Mouse (Mus musculus) inflammation-experienced regulatory T-cells, adult 6 months (primary cell): Measurements from ENCODE around the gene Ewsr1. TPM values are rescaled to one million over a fixed set of nuclear protein-coding genes. Genes with fewer than 3 reads are reported as not detected.

Source experiments
- ATAC-seq: one replicate; pipeline ENCODE4 v1.8.0; 2017
- polyA plus RNA-seq, 3 experiments: library from polyadenylated mRNA; unstranded; fragments of 100-300 nt; shearing (Covaris generic); gene quantifications; one replicate each; pipeline ENCODE4 v1.2.1; 2017

Gene Ewsr1
- polyA plus RNA-seq, 3 experiments from 2014 or later = 136 to 174 (median 140) TPM

DNA sequence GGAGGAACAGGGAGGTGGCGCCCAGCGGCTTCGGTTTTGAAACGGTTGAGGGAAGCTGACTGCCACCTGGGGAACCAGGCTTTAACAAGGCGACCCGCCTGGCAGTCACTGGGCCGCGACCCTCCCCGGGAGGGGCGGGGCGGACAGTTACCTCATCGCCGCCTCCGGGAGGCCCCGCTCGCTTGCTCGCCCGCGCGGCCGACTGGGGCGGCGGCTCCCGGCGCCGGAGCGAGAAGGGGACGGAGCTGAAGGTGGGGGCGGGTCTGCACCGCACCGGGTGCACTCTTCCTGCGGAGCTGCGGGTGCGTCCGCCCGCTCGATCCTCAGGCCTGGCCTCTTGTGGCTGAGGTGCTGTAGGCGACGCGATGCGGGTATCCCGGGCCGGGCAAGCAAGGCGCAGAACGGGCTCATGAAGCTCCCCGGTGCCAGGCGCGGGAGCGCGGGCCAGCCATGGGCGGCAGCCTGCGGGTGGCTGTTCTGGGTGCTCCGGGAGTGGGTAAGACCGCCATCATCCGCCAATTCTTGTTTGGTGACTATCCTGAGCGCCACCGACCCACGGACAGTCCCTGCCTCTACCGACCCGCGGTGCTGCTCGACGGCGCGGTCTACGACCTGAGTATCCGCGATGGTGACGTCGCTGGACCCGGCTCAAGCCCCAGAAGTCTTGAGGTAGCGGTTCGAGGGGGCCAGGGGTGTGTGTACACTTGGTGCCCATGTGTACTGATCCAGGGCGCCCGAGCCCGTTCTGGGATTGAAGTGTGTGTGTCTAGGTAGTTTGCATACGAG is 41.0 kb downstream of the Ewsr1 start, which contains the start of gene Rasl10a:
Gene Rasl10a (plus strand): TSS at position 273 of the 786 bp plus-strand sequence.
- no peak for ATAC-seq

DNA sequence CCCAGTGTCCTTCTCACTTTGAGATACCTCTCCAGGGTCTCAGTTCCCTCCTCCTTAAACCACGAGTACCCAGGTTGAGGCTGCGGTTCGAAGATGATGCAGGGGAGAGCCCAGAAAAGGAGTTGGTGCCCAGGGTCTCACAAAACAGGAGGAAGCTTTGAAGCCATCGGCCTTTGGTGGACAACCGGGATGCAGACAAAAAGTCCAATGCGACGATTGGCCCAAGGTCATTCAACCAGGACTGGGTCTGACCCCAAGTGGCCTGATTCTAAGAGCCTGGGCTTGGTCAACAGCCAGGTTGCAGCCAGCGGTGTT is 41.6 kb downstream of the Ewsr1 start:
- ATAC-seq = no peak

DNA sequence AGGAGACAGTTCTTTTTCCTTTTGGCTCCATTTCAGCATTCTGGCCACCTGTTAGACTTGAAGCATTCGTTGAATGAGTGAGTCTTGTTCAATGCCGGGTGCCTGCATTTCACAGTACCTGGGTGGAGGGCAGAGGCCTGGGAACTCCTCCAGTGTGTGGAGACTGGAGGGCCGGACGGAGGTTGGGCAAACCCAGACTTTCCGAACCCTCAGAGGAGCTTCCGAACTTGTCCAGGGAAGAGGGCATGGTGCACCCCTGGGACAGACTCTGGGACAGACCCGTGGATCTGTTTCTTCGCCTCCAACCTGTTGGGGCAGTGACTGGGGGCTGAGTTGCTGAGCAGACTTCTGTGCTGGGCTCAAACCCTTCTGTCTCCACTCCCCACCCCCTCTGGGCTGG is 42.0 kb downstream of the Ewsr1 start:
- no peak for ATAC-seq

DNA sequence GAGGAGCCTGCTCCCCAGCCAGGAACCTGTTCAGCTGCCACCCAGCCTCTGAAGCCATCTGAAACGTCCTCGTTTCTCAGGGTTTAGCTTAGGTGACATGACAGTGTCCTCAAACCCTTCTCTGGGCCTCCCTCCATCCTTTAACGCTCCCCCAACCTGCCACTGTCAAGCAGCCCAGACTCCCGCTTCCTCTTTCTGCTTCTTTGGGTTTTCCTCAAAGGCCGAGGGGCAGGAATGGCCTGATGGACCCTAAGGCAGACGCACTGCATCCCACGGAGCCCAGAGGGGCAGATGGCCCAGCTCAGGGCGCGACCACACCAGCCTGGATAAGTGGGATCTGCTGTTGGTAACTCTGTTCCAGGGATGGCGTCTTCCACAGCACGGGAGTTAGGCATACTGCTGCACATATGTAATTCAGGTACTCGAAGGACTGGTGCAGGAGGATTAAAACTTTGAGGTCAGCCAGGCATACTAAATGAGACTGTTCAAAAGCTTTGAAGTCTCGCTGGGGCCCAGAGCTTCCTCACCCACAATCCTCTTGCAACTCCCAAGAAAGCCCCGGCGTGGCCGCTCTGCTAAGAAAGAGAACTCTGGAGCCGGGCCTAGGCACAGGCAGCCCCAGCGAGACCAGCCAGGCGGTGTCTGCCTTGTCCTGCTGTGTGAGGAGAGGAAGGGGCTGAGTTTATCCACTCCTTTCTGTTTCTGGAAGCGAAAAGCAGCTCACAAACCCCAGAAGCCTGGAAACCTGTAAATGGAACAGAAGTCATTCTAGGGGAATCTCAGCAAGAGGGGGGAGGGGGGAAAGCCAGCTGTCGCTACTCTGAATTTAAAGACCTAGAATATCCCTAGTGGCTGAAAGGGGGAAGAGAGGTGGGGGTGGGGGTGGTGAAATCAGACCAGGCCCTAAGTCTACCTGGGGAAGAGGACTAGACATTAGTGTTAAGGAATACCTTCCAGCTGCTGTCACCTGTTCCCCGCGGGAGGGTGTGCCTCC is 42.8 kb downstream of the Ewsr1 start:
- ATAC-seq = no peak

DNA sequence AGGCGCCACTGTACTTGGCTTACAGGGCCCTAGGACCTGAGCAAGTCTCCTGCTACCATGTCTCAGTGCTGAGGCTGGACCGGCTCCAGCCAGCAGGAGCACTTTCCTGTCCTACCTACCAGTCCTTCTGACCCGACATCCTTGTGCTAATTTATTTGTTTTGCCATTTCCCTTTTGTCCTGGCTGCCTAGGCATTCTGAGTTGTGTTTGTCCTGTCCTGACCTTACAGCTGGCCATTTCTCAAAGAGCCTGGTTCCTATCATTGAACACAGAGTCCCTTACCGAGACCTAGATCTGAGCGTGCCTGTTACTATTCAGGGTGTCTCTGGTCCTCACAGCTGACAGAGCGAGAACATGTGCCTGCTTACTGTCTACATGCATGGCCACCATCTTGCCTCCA is 44.2 kb downstream of the Ewsr1 start:
- no peak for ATAC-seq

DNA sequence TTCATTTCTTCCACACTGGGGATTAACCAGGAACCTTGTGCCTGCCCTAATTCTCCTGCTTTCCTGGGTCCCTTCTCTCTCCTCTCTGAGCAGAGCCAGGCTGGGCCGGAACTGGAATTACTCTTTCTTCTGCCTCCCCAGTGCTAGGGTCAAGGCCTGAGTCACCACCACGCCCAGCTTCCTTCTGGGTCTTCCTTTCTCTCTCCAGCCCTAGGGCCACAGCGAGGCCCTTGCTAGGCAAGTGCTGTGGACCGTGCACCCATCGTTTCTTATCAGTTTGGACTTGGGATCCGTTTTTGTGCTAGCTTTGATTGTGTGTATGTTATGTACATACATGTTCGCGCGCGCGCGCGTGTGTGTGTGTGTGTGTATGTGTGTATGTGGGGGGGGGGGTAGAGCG is 44.9 kb downstream of the Ewsr1 start:
- ATAC-seq = no peak

DNA sequence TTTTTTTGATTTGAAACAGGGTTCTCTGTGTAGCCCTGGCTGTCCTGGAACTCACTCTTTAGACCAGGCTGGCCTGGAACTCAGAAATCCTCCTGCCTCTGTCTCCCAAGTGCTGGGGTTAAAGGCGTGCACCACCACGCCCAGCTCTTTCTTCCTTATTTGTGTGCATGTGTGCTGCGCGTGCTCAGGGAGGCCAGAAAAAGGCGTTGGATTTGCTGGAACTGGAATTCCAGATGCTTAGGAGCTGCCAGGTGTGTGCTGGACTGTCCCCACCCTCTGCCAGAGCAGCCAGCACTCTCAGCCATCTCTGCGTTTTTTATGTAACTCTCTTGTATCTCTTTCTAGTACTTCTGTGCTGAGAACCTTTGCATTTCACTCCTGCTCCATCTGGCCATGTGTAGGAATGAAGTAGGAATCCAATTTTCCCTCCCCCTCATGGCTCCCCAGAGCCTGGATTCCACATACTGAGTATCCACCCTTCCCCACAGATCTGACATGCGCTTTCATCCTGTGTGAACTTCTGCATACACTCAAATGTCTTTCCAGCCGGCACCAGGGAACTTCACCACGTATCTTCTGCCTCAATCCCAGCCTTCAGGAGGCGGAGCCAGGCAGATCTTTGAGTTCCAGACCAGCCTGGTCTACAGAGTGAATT is 46.7 kb downstream of the Ewsr1 start:
- ATAC-seq = no peak

DNA sequence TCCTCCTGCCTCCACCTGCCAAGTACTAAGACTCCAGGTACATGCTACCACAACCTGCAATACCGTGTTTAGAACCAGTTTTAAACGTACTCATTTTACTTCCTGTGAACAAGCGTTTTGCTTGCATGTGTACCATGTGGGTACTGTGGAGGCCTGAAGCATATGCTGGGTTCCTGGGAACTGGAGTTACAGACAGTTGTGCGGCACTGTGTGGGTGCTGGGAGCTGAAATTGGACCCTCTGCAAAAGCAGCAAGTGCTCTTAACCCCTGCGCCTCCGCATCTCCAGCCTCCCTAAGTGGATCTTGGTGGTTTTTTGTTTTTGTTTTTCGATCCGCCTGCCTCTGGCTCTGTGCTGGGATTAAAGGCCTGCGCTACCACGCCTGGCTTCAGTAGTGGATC is 47.4 kb downstream of the Ewsr1 start:
- ATAC-seq = no peak

DNA sequence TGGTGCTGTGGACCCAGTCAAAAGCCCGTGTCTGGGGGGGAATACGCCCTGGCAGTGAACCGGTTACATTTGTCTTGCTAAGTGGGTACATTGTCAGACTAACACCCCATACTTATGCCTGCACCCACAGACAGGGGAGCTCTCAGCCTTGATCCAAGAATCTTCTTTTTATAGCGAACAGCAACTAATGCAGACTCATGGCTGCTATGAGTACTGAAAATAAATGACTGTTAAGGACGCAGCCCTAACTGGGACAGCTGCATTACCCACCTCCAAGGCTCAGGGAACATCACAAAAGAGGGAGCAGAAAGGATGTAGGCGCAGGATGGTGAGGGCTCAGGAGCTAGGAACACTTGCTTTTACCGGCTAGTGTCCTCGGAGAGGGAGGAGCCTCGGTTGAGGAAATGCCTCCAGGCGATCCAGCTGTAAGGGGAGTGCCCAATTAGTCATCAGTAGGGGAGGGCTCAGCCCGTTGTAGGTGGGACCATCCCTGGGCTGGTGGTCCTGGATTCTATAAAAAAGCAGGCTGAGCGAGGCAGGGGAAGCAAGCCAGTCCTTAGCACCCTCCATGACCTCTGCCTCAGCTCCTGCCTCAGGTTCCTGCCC is 52.6 kb downstream of the Ewsr1 start:
- ATAC-seq = no peak

DNA sequence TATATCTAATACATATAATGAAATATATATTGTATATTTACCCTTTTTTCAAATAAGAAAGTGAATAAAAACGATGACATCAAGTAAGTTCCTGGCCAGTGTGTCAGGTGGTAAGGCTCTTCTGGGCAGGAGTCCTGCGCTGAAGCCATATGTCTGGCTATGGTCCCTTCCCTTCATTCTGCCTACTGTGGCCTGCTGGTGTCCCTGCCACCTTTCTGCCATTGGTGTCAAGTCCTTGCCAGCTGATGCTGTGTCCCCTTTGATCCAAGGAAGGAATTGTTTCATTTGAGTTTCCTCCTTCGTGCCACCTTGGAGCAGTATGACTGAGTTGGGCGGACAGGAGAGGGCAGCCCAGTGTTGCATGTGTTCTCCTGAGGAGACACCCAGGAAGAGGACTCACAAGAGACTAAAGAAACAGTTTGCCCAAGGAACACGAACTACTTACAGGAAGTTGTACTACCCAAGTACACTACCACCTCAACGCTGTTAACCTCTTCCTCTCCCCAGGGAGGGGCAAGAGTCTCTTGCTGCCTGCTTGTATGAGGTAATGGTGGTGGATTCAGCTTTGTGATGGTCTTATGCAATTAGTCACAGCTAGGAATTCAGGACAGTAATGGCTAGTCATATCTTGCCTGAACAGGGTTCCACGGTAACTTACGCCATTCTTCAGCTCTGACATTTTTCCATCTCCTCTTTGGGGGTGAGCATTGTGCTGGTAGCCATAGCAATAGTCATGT is 56.3 kb downstream of the Ewsr1 start:
- ATAC-seq = no peak

DNA sequence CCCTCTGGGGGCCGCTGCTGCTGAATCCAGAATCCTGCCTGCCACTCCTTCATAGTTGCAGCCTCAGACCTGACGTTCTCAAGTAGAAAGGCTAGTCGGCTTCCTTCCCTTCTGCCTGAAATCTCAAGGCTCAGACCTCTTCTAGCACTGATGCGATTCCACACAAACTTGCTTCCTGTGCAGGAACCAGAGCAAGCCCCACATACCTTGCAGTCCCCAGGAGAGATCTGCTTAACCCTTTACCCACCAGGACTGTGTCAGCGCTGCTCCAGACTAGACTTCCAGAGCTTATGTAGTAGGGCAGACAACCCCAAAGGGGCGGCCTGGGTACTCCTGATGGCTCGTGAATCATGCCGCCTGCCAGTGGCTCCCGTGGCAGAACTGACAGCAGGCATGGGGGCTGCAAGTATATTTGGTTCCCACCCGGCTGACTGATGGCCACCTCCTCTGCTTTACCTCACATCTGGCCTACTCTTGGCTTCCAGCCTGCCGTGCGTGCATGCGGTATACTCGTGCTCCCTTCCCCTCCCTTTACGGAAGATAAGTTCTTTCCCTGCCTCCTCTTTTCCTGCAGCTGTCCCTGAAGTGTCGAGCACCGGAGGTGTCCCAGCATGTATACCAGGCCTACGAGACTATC is 57.8 kb downstream of the Ewsr1 start:
- no peak for ATAC-seq

DNA sequence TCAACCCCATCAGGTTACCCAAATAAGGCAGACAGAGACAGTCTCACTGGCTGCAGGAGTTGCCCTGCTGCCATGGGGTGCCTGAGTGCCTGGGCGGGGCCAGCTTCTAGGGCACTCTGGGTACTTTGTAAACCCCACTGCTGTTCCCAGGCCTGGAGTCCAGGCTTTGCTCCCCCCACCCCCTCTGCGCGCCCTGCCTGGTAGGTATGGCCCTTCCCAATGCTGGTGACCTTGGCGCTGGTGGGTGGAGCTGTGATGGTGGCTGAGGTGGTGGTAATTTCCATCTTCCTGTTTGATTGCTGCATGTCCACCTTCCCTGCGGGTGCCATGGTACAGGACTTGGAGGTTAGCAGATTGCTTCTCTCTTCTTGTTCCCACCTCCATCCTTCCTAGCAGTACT is 58.5 kb downstream of the Ewsr1 start:
- ATAC-seq = no peak

DNA sequence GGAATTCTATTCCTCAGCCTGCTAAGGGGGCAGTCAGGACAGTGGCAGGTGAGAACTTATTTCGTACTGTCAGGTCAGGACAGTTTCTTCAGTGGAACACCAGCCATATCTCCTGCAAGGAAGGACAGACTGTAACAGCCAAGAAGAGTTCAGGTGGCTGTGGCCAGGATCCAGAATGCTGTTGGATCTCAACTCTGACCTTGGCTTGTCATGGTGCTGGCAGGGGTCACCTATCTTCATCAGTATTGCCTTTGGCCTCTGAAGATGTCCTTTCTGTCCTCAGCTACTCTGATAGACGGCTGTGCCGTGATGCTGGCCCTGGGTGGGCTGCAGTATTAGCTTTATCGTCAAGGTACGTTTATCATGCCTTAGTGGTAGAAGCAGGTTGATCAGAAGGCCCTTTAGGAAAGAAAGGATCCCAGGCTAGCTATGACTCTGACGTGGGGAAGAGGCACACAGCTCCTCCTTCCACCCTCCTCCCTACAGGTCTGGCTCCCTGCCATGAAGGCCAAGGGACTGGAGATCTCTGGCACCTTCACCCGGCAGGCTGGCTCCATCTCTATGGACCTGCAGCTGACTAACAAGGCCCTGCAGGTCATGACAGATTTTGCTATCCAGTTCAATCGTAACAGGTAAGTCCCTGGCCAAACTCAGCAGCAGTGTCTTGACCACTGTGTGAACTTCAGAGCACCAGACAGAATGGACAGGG is 61.8 kb downstream of the Ewsr1 start:
- no peak for ATAC-seq

DNA sequence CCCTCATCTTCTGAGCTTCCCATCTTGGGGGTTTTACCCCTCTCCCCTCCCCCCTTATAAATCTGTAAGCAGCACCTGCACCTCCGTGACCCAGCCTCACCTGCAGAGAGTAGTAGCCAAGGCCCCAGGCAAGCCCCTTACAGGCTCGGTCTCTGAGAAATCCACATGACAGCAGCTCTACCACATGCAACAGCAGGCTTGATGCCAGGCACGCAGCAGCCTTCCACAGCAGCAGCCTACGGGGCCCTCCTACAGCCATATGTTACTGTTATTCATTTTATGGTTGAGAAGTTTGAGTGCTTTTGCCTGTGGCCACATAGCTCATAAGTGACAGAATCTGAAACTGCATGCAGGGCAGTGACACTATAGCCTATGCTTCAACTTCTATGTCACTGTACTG is 63.6 kb downstream of the Ewsr1 start:
- ATAC-seq = no peak

DNA sequence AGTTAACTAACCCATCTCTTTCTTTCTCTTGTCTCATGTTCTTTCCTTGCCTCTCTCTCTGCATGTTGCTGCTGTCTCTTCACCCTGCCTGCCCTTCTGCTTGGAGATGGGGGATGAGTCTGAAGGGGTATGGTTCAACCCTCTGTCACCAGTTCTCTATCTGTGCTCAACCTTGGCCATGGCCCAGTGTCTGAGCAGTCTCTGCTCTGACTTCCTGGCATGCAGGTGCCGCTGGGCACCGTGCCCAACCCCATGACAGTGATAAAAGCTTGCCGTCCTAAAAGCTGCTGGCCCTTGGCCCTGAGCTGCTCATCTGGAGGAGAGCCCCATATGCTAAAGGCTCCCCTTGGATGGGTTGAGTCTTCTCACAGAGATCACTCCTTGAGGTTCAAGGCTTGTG is 65.9 kb downstream of the Ewsr1 start:
- no peak for ATAC-seq

DNA sequence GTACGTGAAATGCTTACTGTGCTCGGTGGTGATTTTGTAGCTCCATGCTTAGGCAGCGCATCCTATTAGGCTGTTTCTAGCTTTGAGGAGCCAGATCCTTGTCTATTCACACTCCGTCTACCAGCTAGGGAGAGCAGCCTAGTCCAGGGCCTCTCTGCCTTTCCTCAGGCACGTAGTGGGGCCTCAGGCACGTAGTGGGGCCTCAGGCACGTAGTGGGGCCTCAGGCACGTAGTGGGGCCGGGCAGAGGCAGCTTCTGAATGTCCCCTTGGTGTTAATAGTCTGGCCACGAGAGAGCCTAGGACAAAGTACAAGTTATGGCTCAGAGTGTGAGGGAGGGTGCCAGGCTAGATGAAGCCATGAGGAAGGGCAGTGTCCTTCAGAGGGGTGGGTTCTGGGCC is 66.4 kb downstream of the Ewsr1 start:
- ATAC-seq = no peak

DNA sequence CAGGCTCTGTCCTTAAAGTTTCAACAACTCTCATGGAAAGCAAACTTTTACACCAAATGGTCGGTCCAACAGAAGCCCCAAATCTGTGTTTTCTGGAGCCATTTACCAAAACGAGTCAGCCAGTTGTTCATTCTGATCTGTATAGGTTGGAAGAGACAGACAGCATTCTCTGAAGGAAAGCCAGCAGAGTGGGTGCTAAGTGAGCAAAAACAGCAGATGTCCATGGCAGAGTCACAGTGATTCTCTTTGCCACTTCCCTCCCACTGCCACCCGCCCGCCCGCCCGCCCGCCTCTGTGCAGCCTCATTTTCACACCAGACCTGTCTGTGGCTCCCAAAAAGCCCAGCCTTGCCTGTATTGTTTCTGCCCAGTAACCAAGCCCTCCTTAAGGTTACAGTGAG is 70.8 kb downstream of the Ewsr1 start:
- ATAC-seq = no peak

DNA sequence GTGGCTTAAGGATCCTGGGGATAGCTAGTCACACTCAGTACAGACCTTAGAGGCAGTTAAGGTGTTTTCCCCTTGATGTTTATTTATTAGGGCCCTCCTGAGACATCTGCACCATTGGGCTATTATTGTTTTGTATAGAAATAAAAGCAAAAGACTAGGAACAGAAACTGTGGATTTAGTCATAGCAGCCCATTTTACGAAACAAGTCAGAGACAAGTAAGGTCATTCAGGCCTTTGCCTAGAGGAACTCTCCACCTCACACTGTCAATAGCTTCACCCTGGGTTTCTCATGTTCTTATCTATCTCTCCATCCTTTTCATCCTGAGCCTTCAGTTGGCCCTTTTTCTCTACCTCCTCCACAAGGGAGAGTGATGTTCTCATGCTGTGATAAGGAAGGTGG is 74.0 kb downstream of the Ewsr1 start:
- no peak for ATAC-seq
